Mouse (Mus musculus) brown adipose tissue, adult 24 weeks (tissue): ENCODE measurements around the gene Prr23a3. TPM values are rescaled to one million over a fixed set of nuclear protein-coding genes. Genes with fewer than 3 reads are reported as not detected.

ENCODE experiments used
- polyA plus RNA-seq: library from polyadenylated mRNA; stranded (reverse); fragments of >200 nt; gene quantifications from 2 replicates; pipeline ENCODE4 v1.2.4, GENCODE M21; 2012; ENCODE audit not compliant: missing spikeins, insufficient read depth, insufficient read length

Gene Prr23a3
- polyA plus RNA-seq, 1 experiment: not detected

Other genes with a start within 250 kb of the Prr23a3 start
- gene Prr23a1, start 22.3 kb upstream of the Prr23a3 start, polyA plus RNA-seq: not detected in 2 replicates
- not detected in 2 replicates for gene Prr23a2, start 8.3 kb upstream of the Prr23a3 start, polyA plus RNA-seq
- gene 7420426K07Rik, start 38.4 kb downstream of the Prr23a3 start, polyA plus RNA-seq: not detected in 2 replicates
- not detected in 2 replicates for gene Foxl2, start 90.5 kb downstream of the Prr23a3 start, polyA plus RNA-seq
- gene Faim, start 121.6 kb downstream of the Prr23a3 start, polyA plus RNA-seq: 28.6 TPM in 2 replicates
- gene Gm1123, start 170.9 kb downstream of the Prr23a3 start, polyA plus RNA-seq: not detected in 2 replicates